Mouse (Mus musculus): ENCODE measurements at regions not wholly inside any gene's neighbourhood (a gene's known extent, or its start where the extent isn't known, plus 50 kb on each side); places are given as distances from the start of the nearest gene placed in this dataset.

DNA sequence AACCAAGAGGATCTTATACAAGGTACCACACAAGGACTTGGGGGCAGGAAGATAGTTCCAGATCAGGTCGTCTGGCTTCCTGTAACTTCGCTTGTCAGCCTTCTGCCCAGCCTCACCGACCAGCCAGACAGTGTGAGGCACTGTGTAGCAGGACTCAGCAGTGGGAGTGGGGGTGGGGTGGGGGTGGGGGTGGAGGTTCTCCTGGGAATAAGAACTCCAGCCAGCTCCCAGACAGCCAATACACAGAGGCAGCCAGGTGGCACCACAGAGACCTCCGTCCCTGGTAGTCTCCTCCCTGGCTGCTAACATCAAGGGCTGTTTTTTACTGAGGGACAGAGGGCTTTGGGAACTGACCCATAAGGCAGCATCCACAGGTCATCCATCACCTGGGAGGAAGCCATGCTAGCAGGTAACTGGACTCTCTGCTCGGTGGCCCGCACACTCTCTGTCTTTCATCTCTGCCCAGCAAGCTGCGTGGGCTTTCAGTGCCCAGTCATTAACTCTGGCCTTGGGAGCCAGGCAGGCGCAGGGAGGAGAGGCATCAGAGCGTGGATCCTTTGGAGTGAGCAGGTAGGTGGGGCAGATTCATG lies 60.3 kb upstream of the Wnt4 start:
- no peak for DNase-seq

DNA sequence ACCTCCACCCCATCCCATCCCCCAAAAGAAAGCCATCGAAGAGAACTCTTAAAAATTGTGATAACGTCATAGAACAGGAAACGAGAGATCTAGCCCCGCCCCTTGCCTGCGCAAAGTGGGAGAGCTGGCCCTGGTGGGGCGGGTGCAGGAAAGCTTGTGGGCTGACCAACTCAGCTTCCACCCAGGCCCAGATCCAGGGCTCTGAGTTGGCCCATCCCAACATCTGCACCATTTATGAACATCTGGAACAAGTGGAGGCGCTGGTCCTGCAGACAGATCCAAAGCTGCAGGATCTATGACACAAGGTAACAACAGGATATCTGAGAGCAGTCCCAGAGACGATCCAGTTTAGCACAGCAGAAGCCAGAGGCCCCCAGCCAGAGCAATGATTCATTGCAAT lies 62.7 kb upstream of the Wnt4 start:
- no peak for DNase-seq

DNA sequence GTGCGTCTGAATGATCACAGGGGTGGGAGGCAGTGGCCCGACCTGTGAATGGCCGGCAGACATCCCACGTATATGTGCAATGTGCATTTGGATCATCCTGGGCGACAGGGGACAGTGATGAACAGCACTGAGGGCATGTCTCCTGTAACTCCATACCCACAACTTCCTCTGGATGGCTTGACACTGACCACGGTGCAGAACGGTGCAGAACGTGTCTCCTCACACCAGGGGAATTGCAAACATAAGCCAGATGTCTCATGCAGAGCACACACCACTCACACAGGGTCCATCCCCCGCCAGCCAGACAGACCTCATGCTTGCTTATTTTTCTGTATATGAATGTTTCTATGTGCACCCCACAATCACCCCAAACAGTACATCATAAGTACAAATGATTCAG lies 64.4 kb upstream of the Wnt4 start:
- DNase-seq = no peak

DNA sequence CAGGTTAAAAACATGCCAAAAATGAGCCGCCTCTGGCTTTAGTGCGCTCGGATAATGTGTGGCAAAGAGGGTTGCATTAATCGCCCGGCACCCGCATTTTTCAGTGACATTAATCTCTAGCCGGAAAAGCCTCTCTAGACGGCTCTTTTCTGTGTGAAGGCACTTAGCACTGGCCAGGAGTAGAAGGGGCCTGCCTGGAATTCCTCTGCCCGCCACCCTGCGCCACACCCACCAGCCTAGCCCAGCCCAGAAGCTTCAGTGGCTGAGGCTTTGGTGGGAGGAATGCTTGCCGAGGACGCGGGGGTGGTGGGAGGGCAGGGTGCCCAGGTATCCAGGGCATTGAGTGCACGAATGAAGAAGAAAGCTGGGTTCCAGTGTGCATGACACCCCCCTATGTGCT lies 65.2 kb upstream of the Wnt4 start:
- DNase-seq = no peak

- no peak for DNase-seq
These were observed 66.0 kb upstream of the Wnt4 start for GRCm38 (mm10) chr4:137211288-137211687.

GRCm38 (mm10) chr4:137210525-137210924 lies 66.8 kb upstream of the Wnt4 start:
- DNase-seq = no peak

DNA sequence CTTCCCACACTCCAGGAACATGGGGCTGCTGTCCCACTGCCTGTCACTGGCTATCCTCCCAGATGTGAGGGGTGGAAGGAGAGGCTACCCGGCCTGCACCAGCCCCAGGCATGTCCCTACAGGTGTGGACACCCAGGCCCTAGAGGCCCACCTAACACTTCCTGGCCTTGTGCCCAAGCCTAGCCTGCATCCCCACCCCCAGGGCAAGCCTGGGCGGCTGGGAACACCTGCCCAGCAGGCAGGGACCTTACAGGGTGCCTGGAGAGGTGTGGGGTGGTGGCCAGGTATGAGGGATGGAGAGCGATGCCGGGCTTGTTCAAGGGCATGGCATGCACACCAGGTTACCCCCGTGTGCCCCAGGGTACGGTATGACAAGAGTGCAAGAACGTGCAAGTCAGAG lies 76.3 kb upstream of the Wnt4 start:
- no peak for DNase-seq

DNA sequence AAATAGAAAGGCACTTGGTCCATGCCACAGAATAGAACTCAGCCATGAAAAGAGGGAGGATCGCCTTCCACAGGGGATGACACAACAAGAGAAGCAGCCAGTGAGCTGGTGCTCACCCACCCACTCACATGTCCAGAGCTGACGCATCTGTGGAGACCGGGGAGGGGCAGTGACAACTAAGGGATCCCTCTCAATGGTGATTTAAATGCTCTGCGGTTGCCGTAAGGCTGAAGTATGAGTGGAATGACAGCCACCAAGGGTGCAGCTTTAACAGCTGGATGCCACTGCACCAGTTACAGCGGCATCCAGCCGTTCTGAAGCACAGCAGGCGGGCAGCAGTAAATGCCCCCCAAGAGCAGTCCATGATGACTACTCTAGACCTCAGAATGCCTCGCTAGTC lies 76.9 kb upstream of the Wnt4 start:
- DNase-seq = no peak

GRCm38 (mm10) chr4:137196491-137196974 lies 80.8 kb upstream of the Wnt4 start:
- DNase-seq = no peak

- DNase-seq = no peak
These were observed 83.2 kb upstream of the Wnt4 start for GRCm38 (mm10) chr4:137194106-137194505.

GRCm38 (mm10) chr4:137190625-137191024 lies 86.7 kb upstream of the Wnt4 start:
- no peak for DNase-seq

DNA sequence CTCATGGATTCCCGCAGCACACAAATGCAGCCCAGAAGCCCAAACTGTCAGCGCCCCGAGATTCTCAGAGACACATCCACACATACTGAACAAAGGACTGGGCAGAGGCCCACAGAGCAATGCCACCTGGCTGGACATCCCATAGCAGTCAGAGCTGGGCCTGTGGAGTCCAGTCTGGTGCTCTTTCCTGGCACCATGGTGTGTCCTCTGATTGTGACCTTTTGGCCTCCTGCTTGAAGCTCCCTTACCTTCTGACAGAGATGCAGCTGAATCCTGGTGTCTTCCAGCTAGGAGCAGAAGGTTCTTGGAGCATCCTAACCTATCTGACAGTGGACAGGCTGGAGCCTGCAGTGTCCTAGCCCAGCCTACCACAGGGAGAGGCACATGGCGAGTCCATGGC lies 87.5 kb upstream of the Wnt4 start:
- no peak for DNase-seq

DNA sequence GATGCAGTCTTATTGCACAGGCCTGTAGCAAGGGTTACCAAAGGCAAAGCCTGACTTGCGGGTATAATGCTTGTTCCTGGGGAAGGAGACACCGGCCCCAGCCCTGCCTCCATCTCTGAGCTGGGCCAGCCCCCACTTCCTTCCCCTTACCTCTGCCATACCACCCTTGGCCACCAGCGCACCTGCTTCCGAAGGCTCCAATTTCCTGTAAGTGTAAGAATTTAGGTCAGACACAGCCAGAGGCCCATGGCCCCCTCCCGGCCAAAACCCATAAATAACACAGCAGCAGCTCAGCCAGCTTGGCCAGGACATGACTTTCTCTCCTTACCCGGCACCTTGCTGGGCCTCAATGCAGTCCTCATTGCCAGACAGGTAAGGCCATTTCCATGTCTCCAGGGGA lies 88.2 kb upstream of the Wnt4 start:
- DNase-seq = peak in 1 of 2 experiments; percentile 16

DNA sequence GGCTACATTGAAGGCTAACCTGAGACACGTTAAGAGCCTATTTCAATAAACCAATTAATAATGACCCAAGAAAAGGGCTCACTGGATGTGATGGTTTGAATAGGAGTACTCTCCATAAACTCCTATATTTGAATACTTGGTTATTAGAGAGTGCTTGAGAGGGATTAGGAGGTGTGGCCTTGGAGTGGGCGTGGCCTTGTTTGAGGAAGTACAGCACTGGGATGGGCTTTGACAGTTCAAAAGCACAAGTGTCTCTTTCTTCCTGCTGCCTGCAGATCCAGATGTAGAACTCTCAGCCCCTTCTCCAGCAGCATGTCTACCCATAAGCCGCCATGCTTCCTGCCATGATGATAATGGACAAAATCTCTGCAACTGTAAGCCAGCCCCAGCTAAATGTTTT lies 89.7 kb upstream of the Wnt4 start:
- peak in 1 of 2 experiments; percentile 9 for DNase-seq

DNA sequence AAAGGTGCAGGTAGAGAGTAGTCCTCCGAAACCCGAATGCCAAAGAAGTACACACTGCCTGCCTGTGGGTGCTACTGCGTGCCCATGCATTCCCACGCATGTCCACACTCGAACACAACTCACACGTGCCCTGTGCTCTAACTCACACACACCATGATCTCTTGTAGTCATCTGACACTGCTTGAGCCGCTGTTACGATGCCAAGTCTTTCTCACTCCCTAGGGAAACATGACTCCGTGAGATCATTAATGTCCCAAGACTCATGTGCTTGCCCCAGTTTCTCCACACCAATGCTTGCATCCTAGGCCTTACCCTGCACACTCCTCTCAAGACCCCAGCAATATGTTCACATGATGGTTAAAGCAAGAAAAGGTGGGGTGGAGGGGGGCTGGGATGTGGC lies 90.2 kb upstream of the Wnt4 start:
- no peak for DNase-seq

- no peak for DNase-seq
These were observed 92.3 kb upstream of the Wnt4 start for GRCm38 (mm10) chr4:137185001-137185400.

- no peak for DNase-seq
These were observed 94.0 kb upstream of the Wnt4 start for GRCm38 (mm10) chr4:137183181-137183850.

DNA sequence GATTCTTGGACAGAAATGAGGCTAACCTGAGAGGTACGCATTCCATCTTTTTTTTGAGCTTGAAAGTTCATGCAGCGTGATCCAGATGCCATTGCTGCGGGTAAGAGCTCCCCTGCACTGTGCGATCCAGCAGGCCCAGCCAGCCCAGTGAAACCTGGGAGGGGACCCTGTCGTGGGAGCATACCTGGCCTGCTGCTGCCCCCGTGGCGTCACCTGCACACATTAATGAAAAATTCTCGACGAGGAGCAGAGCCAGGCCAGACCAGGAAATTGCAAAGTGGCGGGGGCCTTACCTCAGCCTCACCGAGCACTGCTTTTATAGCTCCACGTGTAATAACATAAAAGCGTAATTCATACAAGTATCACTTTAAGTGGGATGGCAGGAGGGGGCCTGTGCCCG lies 94.7 kb upstream of the Wnt4 start:
- DNase-seq = no peak

DNA sequence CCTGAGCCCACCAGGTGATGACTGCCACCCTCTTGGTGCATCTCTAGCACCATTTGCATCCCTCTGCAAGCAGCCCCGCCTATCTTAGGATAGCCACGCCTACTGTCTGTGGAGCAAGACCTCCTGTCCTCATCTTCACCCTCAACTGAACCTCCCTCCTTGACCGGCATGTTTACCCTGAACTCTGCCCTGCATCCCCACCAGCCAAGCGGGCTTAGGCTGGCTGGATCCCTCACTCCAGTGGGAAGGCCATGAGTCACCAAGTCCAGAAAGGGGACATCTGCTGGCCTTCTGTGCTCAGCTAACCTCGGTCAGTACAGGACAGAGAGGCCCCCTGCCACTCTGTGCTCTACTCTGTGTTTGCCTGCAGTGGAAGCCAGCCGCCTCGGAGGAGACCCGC lies 96.0 kb upstream of the Wnt4 start:
- DNase-seq = no peak

GRCm38 (mm10) chr4:137180083-137180482 lies 97.2 kb upstream of the Wnt4 start:
- DNase-seq = no peak

DNA sequence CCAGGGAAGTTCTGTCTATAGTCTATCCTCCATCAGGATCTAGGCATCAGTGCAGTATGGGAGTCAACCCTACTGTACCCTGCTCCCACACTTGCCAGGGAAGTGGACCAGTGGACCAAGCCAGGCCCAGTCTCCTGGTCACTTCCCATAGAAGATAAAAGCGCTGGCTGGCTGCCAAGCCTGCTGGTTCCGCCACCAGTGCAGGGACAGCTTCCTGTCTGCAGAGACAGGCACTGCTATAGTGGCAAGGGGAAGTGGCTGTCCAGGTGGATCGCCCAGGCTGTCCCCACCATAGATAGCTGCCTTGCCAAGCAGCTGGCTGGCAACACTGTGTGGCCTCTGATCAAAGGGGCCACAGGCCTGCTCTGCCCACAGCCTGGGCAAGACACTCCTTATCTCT lies 98.5 kb upstream of the Wnt4 start:
- DNase-seq = no peak

- DNase-seq = no peak
These were observed 112.4 kb upstream of the Wnt4 start for GRCm38 (mm10) chr4:137164933-137165332.

DNA sequence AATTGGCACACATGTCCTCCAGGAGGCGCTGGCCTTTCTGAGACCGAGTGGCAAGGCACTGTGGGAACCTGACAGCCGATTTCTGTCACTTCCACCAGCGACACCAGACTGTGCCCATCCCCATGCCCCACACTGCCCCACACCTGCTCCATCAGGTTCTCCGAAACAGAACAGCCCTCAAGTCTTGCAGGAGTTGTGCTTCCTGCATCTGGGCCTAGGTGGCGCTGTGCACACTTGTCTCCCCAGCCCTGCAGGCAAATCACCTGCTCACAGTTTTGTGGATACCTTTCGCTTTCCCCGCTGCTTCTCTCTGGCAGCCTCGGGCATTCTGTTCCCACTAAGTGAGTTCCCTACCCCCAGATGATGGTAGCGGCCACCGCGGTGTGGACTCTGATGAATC lies 112.9 kb upstream of the Wnt4 start:
- peak; percentile 79 to 80 for DNase-seq

- DNase-seq = no peak
These were observed 113.3 kb upstream of the Wnt4 start for GRCm38 (mm10) chr4:137163962-137164361.

GRCm38 (mm10) chr4:137160526-137160925 lies 111.9 kb upstream of the Zbtb40 start:
- DNase-seq = no peak
